Mouse (Mus musculus) embryonic fibroblast, embryonic 13.5 days (primary cell): ENCODE data around the gene Rnf17. TPM values are rescaled to one million over a fixed set of nuclear protein-coding genes. Genes with fewer than 3 reads are reported as not detected.

Source experiments
- H3K27ac ChIP-seq: 2 replicates; pipeline ENCODE4 v1.5.1; 2012; ENCODE audit warnings: low read length, control low read depth, inconsistent platforms; ENCODE audit not compliant: insufficient read depth
- H3K4me1 ChIP-seq: 2 replicates; pipeline ENCODE4 v1.6.1; 2011; ENCODE audit warnings: low read length; ENCODE audit not compliant: control insufficient read depth, insufficient read depth
- H3K4me3 ChIP-seq: 2 replicates; pipeline ENCODE4 v1.5.1; 2011; ENCODE audit warnings: mild to moderate bottlenecking, control low read depth, low read length; ENCODE audit not compliant: insufficient read depth
- CTCF ChIP-seq: IDR thresholded peaks from 2 replicates; pipeline ENCODE4 v1.5.1; 2011; ENCODE audit warnings: mild to moderate bottlenecking, control low read depth, low read length, moderate library complexity, borderline replicate concordance; ENCODE audit not compliant: insufficient read depth
- POLR2A ChIP-seq: IDR thresholded peaks from 2 replicates; pipeline ENCODE4 v1.6.1; 2011; ENCODE audit warnings: low read depth, mild to moderate bottlenecking, control low read depth, low read length, moderate library complexity
- polyA plus RNA-seq: library from polyadenylated mRNA; stranded (reverse); fragments of >200 nt; gene quantifications from 2 replicates; pipeline ENCODE4 v1.2.4, GENCODE M21; 2011; ENCODE audit warnings: low read depth; ENCODE audit not compliant: missing spikeins, insufficient read length

Gene Rnf17
- polyA plus RNA-seq, 1 experiment = 1.9 TPM

GRCm38 (mm10) chr14:56489806-56490205 lies 87.4 kb downstream of the Rnf17 start:
- no peaks in the 10 kb centered on the region for H3K4me1 ChIP-seq
- H3K27ac ChIP-seq = no peak overlapping the region
- H3K4me3 ChIP-seq = no peak overlapping the region
- no peak for TF ChIP-seq CTCF
- no peak for TF ChIP-seq POLR2A

DNA sequence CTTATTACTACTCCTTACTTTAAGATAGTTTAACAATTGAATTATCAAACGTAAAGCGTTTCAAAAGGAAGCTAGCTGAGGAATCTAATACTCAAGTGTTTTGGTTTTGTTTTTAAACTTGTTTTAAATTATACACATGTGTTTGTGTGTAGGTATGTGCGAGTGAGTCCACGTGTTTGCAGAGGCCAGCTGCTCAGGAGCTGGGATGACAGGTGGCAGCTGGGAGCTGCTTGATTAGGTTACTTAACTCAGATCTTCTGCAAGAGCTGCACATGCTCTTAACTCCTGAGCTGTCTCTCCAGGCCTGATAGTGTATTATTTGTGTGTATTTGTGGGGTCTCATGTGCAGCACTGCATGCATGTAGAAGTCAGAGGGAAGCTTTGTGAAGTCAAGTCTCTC lies 100.0 kb downstream of the Rnf17 start:
- Histone ChIP-seq H3K4me1 (no peaks in the 10 kb centered on the region; the same call in 1 of the 2 replicates), H3K27ac (no peak overlapping the region), H3K4me3 (no peak overlapping the region)
- TF ChIP-seq CTCF (no peak), POLR2A (no peak)

DNA sequence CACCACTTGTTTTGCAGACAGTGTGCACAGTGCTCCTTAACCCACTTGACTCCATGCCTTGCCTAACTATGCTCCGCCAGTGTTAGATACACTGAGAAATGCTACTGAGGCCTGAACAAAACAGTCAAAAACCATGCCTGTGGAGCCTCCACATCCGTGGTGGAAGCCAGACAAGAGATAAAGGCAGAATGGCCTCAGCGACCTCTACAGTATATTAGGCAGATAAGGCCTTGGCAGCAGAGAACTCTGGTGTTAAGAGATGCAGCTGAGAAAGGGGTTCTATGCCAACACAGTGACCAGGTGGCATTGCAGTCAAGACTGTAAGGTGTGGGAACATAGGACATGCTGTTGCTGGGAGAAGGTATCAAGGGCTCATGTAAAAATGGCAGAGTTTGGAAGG lies 104.4 kb downstream of the Rnf17 start:
- TF ChIP-seq POLR2A (no peak), CTCF (no peak)
- Histone ChIP-seq H3K4me1 (no peaks in the 10 kb centered on the region; the same call in 1 of the 2 replicates), H3K4me3 (no peak overlapping the region), H3K27ac (no peak overlapping the region)

- no peaks in the 10 kb centered on the region for H3K4me1 ChIP-seq
- TF ChIP-seq CTCF (peak; percentile 57; the same call in 1 of the 2 replicates), POLR2A (no peak)
- H3K27ac ChIP-seq = no peak overlapping the region
- H3K4me3 ChIP-seq = no peak overlapping the region
Measured at GRCm38 (mm10) chr14:56512084-56512483, 109.7 kb downstream of the Rnf17 start.

DNA sequence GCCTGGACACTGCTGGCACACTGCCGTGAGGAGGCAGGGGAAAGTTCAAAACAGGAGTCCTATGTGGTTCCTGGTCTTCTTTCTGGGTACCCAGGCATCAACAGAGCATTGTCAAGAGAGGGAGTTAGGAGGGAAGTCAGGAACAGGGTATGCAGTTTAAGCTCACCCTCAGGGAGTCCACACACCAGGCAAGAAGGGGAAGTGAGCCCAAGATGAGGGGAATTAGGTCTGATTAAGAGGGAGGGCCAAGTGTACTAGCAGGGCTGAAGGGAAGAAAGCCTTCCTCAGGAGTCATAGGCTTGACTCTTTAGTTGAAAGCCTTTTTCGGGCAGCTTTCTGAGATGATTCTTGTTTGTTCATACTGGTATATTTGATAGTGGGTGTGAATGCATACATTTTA lies 112.4 kb downstream of the Rnf17 start:
- H3K4me1 ChIP-seq = no peaks in the 10 kb centered on the region
- H3K27ac ChIP-seq = no peak overlapping the region
- no peak overlapping the region for H3K4me3 ChIP-seq
- TF ChIP-seq POLR2A (no peak), CTCF (no peak)

GRCm38 (mm10) chr14:56530788-56531187 lies 128.4 kb downstream of the Rnf17 start:
- Histone ChIP-seq H3K4me1 (no peaks in the 10 kb centered on the region), H3K4me3 (no peak overlapping the region), H3K27ac (no peak overlapping the region)
- TF ChIP-seq CTCF = no peak
- TF ChIP-seq POLR2A = no peak

GRCm38 (mm10) chr14:56544946-56545345 lies 142.6 kb downstream of the Rnf17 start:
- no peak overlapping the region for H3K27ac ChIP-seq
- H3K4me3 ChIP-seq = no peak overlapping the region
- no peaks in the 10 kb centered on the region for H3K4me1 ChIP-seq
- TF ChIP-seq POLR2A = no peak
- TF ChIP-seq CTCF = no peak

DNA sequence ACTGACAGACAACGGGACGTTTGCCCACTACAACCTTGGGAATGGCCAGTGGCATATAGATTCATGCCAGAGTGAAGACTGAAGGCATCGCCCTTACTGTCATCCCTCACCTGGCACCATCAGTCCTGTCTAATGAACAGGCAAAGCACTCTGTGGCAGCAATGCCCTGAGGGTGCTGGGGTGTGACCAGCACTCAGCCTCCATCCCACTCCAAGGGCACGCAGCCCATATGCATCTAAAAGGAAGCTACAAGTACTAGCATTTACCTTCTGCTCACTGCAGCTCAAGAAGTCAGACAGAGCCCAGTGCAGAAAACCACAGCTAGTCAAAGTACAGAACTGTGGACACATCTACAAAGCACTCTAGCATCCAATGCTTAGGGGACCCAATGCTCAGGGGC lies 143.1 kb downstream of the Rnf17 start:
- Histone ChIP-seq H3K4me1 (no peaks in the 10 kb centered on the region), H3K27ac (no peak overlapping the region)

GRCm38 (mm10) chr14:56550960-56551359 lies 148.6 kb downstream of the Rnf17 start:
- no peak overlapping the region for H3K27ac ChIP-seq
- no peak for TF ChIP-seq POLR2A
- TF ChIP-seq CTCF = no peak
- no peak overlapping the region for H3K4me3 ChIP-seq
- H3K4me1 ChIP-seq = no peaks in the 10 kb centered on the region

More for the DNA sequence above, 143.1 kb downstream of the Rnf17 start:
- no peak overlapping the region for H3K4me3 ChIP-seq
- no peak for TF ChIP-seq CTCF
- TF ChIP-seq POLR2A = no peak

- no peaks in the 10 kb centered on the region for H3K4me1 ChIP-seq
- no peak overlapping the region for H3K27ac ChIP-seq
- TF ChIP-seq POLR2A = no peak
- TF ChIP-seq CTCF = no peak
- H3K4me3 ChIP-seq = no peak overlapping the region
Measured at GRCm38 (mm10) chr14:56552924-56553323, 150.5 kb downstream of the Rnf17 start.

GRCm38 (mm10) chr14:56553331-56553730 lies 150.9 kb downstream of the Rnf17 start:
- Histone ChIP-seq H3K4me1 (no peaks in the 10 kb centered on the region), H3K27ac (no peak overlapping the region), H3K4me3 (no peak overlapping the region)
- no peak for TF ChIP-seq CTCF
- TF ChIP-seq POLR2A = no peak
